Comparison of ENCODE assay signal across 9 mouse cellular contexts in the genomic region with DNA sequence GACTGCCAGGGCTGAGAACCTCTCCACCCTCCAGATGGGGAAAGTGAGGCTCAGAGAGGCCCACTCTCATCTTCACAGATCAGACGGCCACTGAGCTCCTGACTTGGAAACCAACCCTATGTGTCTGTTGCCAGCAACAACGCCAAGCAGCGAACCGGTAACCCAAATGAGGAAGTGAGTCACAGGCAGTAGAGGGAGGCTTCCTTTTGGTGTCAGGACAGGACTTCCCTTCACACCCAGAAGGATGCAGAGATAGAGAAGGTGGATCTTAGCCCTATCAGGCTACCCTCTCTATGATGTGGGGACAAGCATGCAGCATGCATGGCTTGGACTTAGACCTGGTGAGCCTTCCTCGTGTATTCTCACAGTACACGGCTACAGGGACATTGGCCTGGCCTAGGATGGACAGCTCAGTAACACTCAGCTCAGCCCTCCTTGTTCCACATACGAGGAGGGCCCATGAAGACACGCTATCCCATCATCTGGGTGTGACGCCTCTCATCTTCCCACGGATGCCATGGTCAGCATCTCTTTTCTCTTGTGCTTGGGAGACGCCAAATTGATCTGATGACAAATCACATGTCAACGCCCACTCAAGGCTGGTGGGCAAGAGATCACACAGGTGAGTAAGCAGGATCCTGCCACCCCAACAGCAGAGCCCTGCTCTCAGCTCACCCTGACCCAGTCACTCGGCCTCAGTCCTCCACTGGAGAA. TPM values are rescaled to one million over a fixed set of nuclear protein-coding genes. Genes with fewer than 3 reads are reported as not detected.
A peak's percentile ranks its signal among the peaks of the same experiment; 100 is the strongest.
DNase-seq lines count a peak whose midpoint lies in the region; TF ChIP-seq lines count a peak whose summit lies in the region.
"Had no signal": no experiment of that assay in that cellular context is flagged by ENCODE, and none has a peak within 500 bp of the region (broad histone marks: within the 10 kb centered on the region; RNA-seq: fewer than 3 reads in every experiment).

No protein-coding gene starts in this region.

- DNase-seq in thymus, postnatal 14 days: peak; percentile 47
- DNase-seq in thymus, postnatal 10 days (ENCODE audit: low spot score in 2 of 2): no peak
- DNase-seq in lung, postnatal 36 days: peak; percentile 66
- peak; percentile 62 to 71 for DNase-seq in spleen, postnatal 4 days (ENCODE audit: low spot score in 2 of 2)
- DNase-seq in left cerebral cortex, postnatal 25 days (ENCODE audit: low spot score in 2 of 2): no peak
- no peak for DNase-seq in embryo, embryonic 9.5 days (ENCODE audit: extremely low spot score)

- intact Hi-C loops in left cerebral cortex, postnatal 25 days (cut with DNase I): no loop called here

- H3K4me3 ChIP-seq in bone marrow, adult 2 months (replicated peaks; ENCODE audit: control insufficient read depth, low read depth, low read length): no peak overlapping the region
- H3K4me3 ChIP-seq: lung, embryonic 15.5 days had no signal

- TF ChIP-seq CTCF in bone marrow, adult 2 months (IDR thresholded peaks at IDR 0.05; ENCODE audit: control insufficient read depth, insufficient read depth, low read length): no peak

- H3K27ac ChIP-seq in bone marrow, adult 2 months (ENCODE audit: control insufficient read depth, insufficient read depth, low read depth, low read length, poor library complexity): peak overlapping the region; percentile 17
- H3K27ac ChIP-seq: hindbrain, postnatal 0 days; lung, embryonic 15.5 days had no signal

- H3K4me1 ChIP-seq in bone marrow, adult 2 months (ENCODE audit: control insufficient read depth, insufficient read depth, low read length): peaks cover 9% of the 10 kb centered on the region
- H3K4me1 ChIP-seq: lung, embryonic 15.5 days had no signal

- TF ChIP-seq POLR2A in bone marrow, adult 2 months (IDR thresholded peaks at IDR 0.05; ENCODE audit: borderline replicate concordance, control insufficient read depth, low read depth, low read length): no peak

- 26% methylated on average over 13 of the region's 13 CpGs for WGBS in bone marrow, adult 2 months

RNA-seq across cellular contexts. Expression of a gene that starts 18.7 kb away (rescaled TPM):
- 9.0 and 11.1 TPM in 2 replicates for polyA plus RNA-seq in bone marrow, adult 2 months (2011; ENCODE audit: insufficient read depth, insufficient read length, low replicate concordance, missing spikeins)
- total RNA-seq in left cerebral cortex, postnatal 25 days (2021): 1 to 10 TPM in 1 of 2 experiments, under 1 TPM in 1; 0.98 to 1.3 TPM

RNA-seq across cellular contexts. Expression of a gene that starts 41.6 kb away (rescaled TPM):
- 274 and 493 TPM in 2 replicates for polyA plus RNA-seq in bone marrow, adult 2 months (2011; ENCODE audit: insufficient read depth, insufficient read length, low replicate concordance, missing spikeins)
- 10 to 100 TPM; 50.8 to 53.6 TPM for total RNA-seq in left cerebral cortex, postnatal 25 days (2021)

Comparison
In these comparisons a context has a peak if more than half of its experiments do, and no peak if none do; other contexts are left out.
1. DNase-seq: peak in thymus, postnatal 14 days (single experiment), lung, postnatal 36 days (single experiment) and spleen, postnatal 4 days (2 of 2); none in thymus, postnatal 10 days (0 of 2), left cerebral cortex, postnatal 25 days (0 of 2) and embryo, embryonic 9.5 days (single experiment).